Mouse (Mus musculus) liver, embryonic 14.5 days (tissue): ENCODE measurements around the gene Cacna1c. TPM values are rescaled to one million over a fixed set of nuclear protein-coding genes. Genes with fewer than 3 reads are reported as not detected.

Experiments used
- ATAC-seq: fragments of 200-750 bp; cut with Nextera tagmentation; 2 replicates; pipeline ENCODE4 v1.8.0; 2017; ENCODE audit warnings: moderate number of reproducible peaks, mild to moderate bottlenecking, moderate library complexity; ENCODE audit not compliant: insufficient read depth
- DNase-seq, 3 experiments: peaks; one replicate each; pipeline ENCODE4 v3.0.0-alpha.2; 2012 to 2013; ENCODE audit warnings: low read depth in 3 of 3, low spot score in 3 of 3
- H3K27ac ChIP-seq: fragments of 300-500 bp; sonication (generic); 2 replicates; pipeline ENCODE4 v1.5.1; 2014; ENCODE audit warnings: moderate library complexity, mild to moderate bottlenecking, control low read depth, inconsistent platforms
- H3K27me3 ChIP-seq: fragments of 300-500 bp; sonication (generic); 2 replicates; pipeline ENCODE4 v1.6.1; 2014; ENCODE audit warnings: mild to moderate bottlenecking, low read length, moderate library complexity; ENCODE audit not compliant: control insufficient read depth, insufficient read depth
- H3K36me3 ChIP-seq: fragments of 300-500 bp; sonication (generic); replicated peaks from 2 replicates; pipeline ENCODE4 v1.6.1; 2014; ENCODE audit warnings: low read depth; ENCODE audit not compliant: control insufficient read depth, insufficient read depth
- H3K4me1 ChIP-seq, 2 experiments: fragments of 200-500 bp in 1 of 2; fragments of 300-500 bp in 1 of 2; sonication (generic) in 1 of 2; replicated peaks; 2 replicates each; pipeline ENCODE4 v1.6.1; 2012 to 2014; ENCODE audit warnings: antibody characterized with exemption in 1 of 2, inconsistent platforms in 1 of 2, low read length in 1 of 2; ENCODE audit not compliant: control insufficient read depth in 2 of 2, insufficient read depth in 2 of 2
- H3K4me2 ChIP-seq: fragments of 300-500 bp; sonication (generic); 2 replicates; pipeline ENCODE4 v1.6.1; 2014; ENCODE audit warnings: low read depth, mild to moderate bottlenecking, control low read depth, moderate library complexity
- H3K4me3 ChIP-seq, 2 experiments: fragments of 200-500 bp in 1 of 2; fragments of 300-500 bp in 1 of 2; sonication (generic) in 1 of 2; 2 replicates each; pipeline ENCODE4 v1.5.1; 2012 to 2014; ENCODE audit warnings: low read depth in 2 of 2, low read length in 2 of 2, mild to moderate bottlenecking in 2 of 2, control low read depth in 1 of 2, inconsistent platforms in 1 of 2, moderate library complexity in 1 of 2; ENCODE audit not compliant: insufficient read depth in 1 of 2
- H3K9ac ChIP-seq: fragments of 300-500 bp; sonication (generic); replicated peaks from 2 replicates; pipeline ENCODE4 v1.6.1; 2014; ENCODE audit warnings: mild to moderate bottlenecking, control low read depth, moderate library complexity
- H3K9me3 ChIP-seq: fragments of 300-500 bp; sonication (generic); 2 replicates; pipeline ENCODE4 v1.6.1; 2016; ENCODE audit warnings: low read length, mixed read lengths; ENCODE audit not compliant: control insufficient read depth
- CTCF ChIP-seq: IDR thresholded peaks from 2 replicates; pipeline ENCODE4 v1.5.1; 2016; ENCODE audit warnings: antibody characterized with exemption, low read depth, control low read depth
- EP300 ChIP-seq: IDR thresholded peaks from 2 replicates; pipeline ENCODE4 v1.6.1; 2016; ENCODE audit warnings: antibody characterized with exemption, low read depth
- WGBS: fragments of 180-500 bp; shearing (Covaris S2); extraction: QIAGEN DNeasy Blood & Tissue Kit; methylation state at CpG from one replicate; pipeline ENCODE4 v1.1.7; 2014; ENCODE audit not compliant: insufficient replicate concordance; 5-methylcytosine and 5-hydroxymethylcytosine counted together
- polyA plus RNA-seq, 2 experiments: library from polyadenylated mRNA; depleted of rRNA in 1 of 2; stranded (reverse) in 1 of 2; unstranded in 1 of 2; fragments of >200 nt; fragmentation: Nextera tagmentation in 1 of 2; extraction: Ambion mirVana in 1 of 2; gene quantifications; 2 replicates each; pipeline versions ENCODE4 v1.2.1 to v1.2.3; 2012 to 2014

Gene Cacna1c
- polyA plus RNA-seq, 2 experiments: 0.20 to 0.32 TPM

GRCm38 (mm10) chr6:118561225-118561624 lies 635.0 kb downstream of the Cacna1c start:
- Histone ChIP-seq H3K4me3 (peak overlapping the region; percentile 78 to 83), H3K4me2 (peak overlapping the region; percentile 84), H3K9ac (peak overlapping the region; percentile 84), H3K27me3 (no peaks in the 10 kb centered on the region), H3K9me3 (no peaks in the 10 kb centered on the region), H3K4me1 (peaks cover 7% of the 10 kb centered on the region in 2 experiments), H3K36me3 (peaks cover 5% of the 10 kb centered on the region), H3K27ac (no peak overlapping the region)
- ATAC-seq: no peak
- WGBS: 48% methylated on average over 8 of the region's 8 CpGs
- no peak for DNase-seq
- TF ChIP-seq CTCF (no peak), EP300 (no peak)

- H3K9ac ChIP-seq: no peak overlapping the region
- no peaks in the 10 kb centered on the region for H3K27me3 ChIP-seq
- ATAC-seq: peak; percentile 57; the same call in 1 of the 2 replicates
- no peak overlapping the region for H3K27ac ChIP-seq
- H3K36me3 ChIP-seq: peaks cover 5% of the 10 kb centered on the region
- DNase-seq: no peak
- peaks cover 0 to 3% of the 10 kb centered on the region in 2 experiments; a peak in 2 of 4 replicates for H3K4me1 ChIP-seq
- H3K4me3 ChIP-seq: no peak overlapping the region
- H3K4me2 ChIP-seq: no peak overlapping the region
- H3K9me3 ChIP-seq: no peaks in the 10 kb centered on the region
- 43% methylated on average over 4 of the region's 4 CpGs for WGBS
- TF ChIP-seq EP300 (0 out of 2 replicates have a peak, but pooled peaks have one; percentile 18), CTCF (no peak)
Observed at GRCm38 (mm10) chr6:118538627-118539026, 657.6 kb downstream of the Cacna1c start.

Other genes with a start within 250 kb of the Cacna1c start
- 4.9 and 5.3 TPM in 2 replicates for gene Dcp1b, start 21.2 kb downstream of the Cacna1c start, polyA plus RNA-seq (2012; rRNA removed)
- 2.9 TPM in 2 replicates for gene Dcp1b, start 21.2 kb downstream of the Cacna1c start, polyA plus RNA-seq (2014; fragmentation: Nextera tagmentation; extraction: Ambion mirVana)
- gene Cacna2d4, start 40.1 kb upstream of the Cacna1c start, polyA plus RNA-seq (2012; rRNA removed): 0.01 TPM in 1 of 2 replicates, not detected in the other
- gene Cacna2d4, start 40.1 kb upstream of the Cacna1c start, polyA plus RNA-seq (2014; fragmentation: Nextera tagmentation; extraction: Ambion mirVana): not detected in 2 replicates
- gene Lrtm2, start 134.3 kb upstream of the Cacna1c start, polyA plus RNA-seq (2012; rRNA removed): 0.02 and 0.08 TPM in 2 replicates
- gene Lrtm2, start 134.3 kb upstream of the Cacna1c start, polyA plus RNA-seq (2014; fragmentation: Nextera tagmentation; extraction: Ambion mirVana): 0.04 TPM in 1 of 2 replicates, not detected in the other
- gene Adipor2, start 221.3 kb upstream of the Cacna1c start, polyA plus RNA-seq (2012; rRNA removed): 16.5 and 18.4 TPM in 2 replicates
- gene Adipor2, start 221.3 kb upstream of the Cacna1c start, polyA plus RNA-seq (2014; fragmentation: Nextera tagmentation; extraction: Ambion mirVana): 17.7 and 19.2 TPM in 2 replicates